Mouse (Mus musculus) heart, embryonic 14.5 days (tissue): Measurements from ENCODE around the gene Trafd1. TPM values are rescaled to one million over a fixed set of nuclear protein-coding genes. Genes with fewer than 3 reads are reported as not detected.

ENCODE experiments used
- ATAC-seq: fragments of 200-750 bp; cut with Nextera tagmentation; 2 replicates; pipeline ENCODE4 v1.8.0; 2017; ENCODE audit warnings: low read depth, moderate TSS enrichment; ENCODE audit not compliant: insufficient number of reproducible peaks, insufficient read depth, low FRiP score
- H3K27ac ChIP-seq, 2 experiments: fragments of 200-500 bp in 1 of 2; fragments of 300-500 bp in 1 of 2; sonication (generic) in 1 of 2; replicated peaks in 1 of 2; 2 replicates each; pipeline ENCODE4 v1.5.1; 2012 to 2014; ENCODE audit warnings: low read depth in 2 of 2, low read length in 2 of 2, control low read depth in 1 of 2, mild to moderate bottlenecking in 1 of 2, mixed read lengths in 1 of 2; ENCODE audit not compliant: control insufficient read depth in 1 of 2, insufficient read depth in 1 of 2
- H3K27me3 ChIP-seq: fragments of 300-500 bp; sonication (generic); 2 replicates; pipeline ENCODE4 v1.6.1; 2014; ENCODE audit warnings: mild to moderate bottlenecking, low read length, control low read depth; ENCODE audit not compliant: control insufficient read depth, insufficient read depth
- H3K36me3 ChIP-seq: fragments of 300-500 bp; sonication (generic); 2 replicates; pipeline ENCODE4 v1.6.1; 2014; ENCODE audit warnings: mild to moderate bottlenecking, control low read depth, low read length, mixed read lengths; ENCODE audit not compliant: control insufficient read depth, insufficient read depth
- H3K4me1 ChIP-seq, 2 experiments: fragments of 200-500 bp in 1 of 2; fragments of 300-500 bp in 1 of 2; sonication (generic) in 1 of 2; 2 replicates each; pipeline ENCODE4 v1.6.1; 2012 to 2014; ENCODE audit warnings: low read length in 2 of 2, control low read depth in 1 of 2, mixed read lengths in 1 of 2; ENCODE audit not compliant: control insufficient read depth in 2 of 2, insufficient read depth in 2 of 2
- H3K4me2 ChIP-seq: fragments of 300-500 bp; sonication (generic); 2 replicates; pipeline ENCODE4 v1.6.1; 2014; ENCODE audit warnings: mild to moderate bottlenecking, low read length
- H3K4me3 ChIP-seq, 2 experiments: fragments of 200-500 bp in 1 of 2; fragments of 300-500 bp in 1 of 2; sonication (generic) in 1 of 2; 2 replicates each; pipeline ENCODE4 v1.5.1; 2012 to 2014; ENCODE audit warnings: low read length in 2 of 2, mild to moderate bottlenecking in 2 of 2, control low read depth in 1 of 2, low read depth in 1 of 2, moderate library complexity in 1 of 2; ENCODE audit not compliant: control insufficient read depth in 1 of 2, insufficient read depth in 1 of 2
- H3K9ac ChIP-seq: fragments of 300-500 bp; sonication (generic); 2 replicates; pipeline ENCODE4 v1.6.1; 2014; ENCODE audit warnings: mild to moderate bottlenecking, low read length
- H3K9me3 ChIP-seq: fragments of 300-500 bp; sonication (generic); 2 replicates; pipeline ENCODE4 v1.6.1; 2016; ENCODE audit warnings: low read length, control low read depth; ENCODE audit not compliant: control insufficient read depth
- WGBS: fragments of 180-500 bp; shearing (Covaris S2); extraction: QIAGEN DNeasy Blood & Tissue Kit; methylation state at CpG from one replicate; pipeline ENCODE4 v1.1.7; 2014; 5-methylcytosine and 5-hydroxymethylcytosine counted together
- polyA plus RNA-seq: library from polyadenylated mRNA; unstranded; fragments of >200 nt; fragmentation: Nextera tagmentation; extraction: Ambion mirVana; gene quantifications from 2 replicates; pipeline ENCODE4 v1.2.1, GENCODE M21; 2014

Trafd1 gene
- polyA plus RNA-seq, 1 experiment from 2014 or later: 71.3 TPM

DNA sequence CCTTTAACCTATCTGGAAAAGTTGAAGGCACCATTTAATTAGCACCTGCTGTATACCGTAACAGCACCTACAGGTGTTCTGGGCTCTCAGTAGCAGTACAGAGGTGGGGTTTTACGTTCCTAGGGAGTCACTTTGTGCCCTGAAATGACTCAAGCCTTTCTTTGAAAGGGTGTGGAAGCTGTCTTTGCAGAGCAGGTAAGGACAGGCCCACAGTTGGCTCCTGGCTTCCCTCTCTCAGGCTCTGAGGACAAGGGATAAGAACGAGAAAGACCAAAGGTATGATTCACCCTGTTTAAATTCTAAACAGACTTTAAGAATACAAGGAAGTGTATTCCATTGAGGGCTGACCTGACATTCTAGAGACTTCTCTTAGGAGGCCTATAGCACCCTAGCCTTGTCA is 8.0 kb upstream of the Trafd1 start:
- WGBS: 72% methylated on average over 3 of the region's 3 CpGs
- Histone ChIP-seq H3K4me2 (no peak overlapping the region), H3K4me1 (no peaks in the 10 kb centered on the region), H3K27ac (no peak overlapping the region), H3K27me3 (no peaks in the 10 kb centered on the region), H3K36me3 (no peaks in the 10 kb centered on the region), H3K9me3 (no peaks in the 10 kb centered on the region), H3K9ac (no peak overlapping the region), H3K4me3 (no peak overlapping the region)
- no peak for ATAC-seq

GRCm38 (mm10) chr5:121392667-121393380 is 7.4 kb upstream of the Trafd1 start:
- no peak overlapping the region for H3K27ac ChIP-seq
- no peaks in the 10 kb centered on the region for H3K36me3 ChIP-seq
- no peak overlapping the region for H3K4me3 ChIP-seq
- H3K9me3 ChIP-seq: no peaks in the 10 kb centered on the region
- ATAC-seq: no peak
- H3K4me2 ChIP-seq: no peak overlapping the region
- H3K9ac ChIP-seq: no peak overlapping the region
- 55% methylated on average over 16 of the region's 16 CpGs for WGBS
- H3K4me1 ChIP-seq: no peaks in the 10 kb centered on the region
- H3K27me3 ChIP-seq: no peaks in the 10 kb centered on the region

DNA sequence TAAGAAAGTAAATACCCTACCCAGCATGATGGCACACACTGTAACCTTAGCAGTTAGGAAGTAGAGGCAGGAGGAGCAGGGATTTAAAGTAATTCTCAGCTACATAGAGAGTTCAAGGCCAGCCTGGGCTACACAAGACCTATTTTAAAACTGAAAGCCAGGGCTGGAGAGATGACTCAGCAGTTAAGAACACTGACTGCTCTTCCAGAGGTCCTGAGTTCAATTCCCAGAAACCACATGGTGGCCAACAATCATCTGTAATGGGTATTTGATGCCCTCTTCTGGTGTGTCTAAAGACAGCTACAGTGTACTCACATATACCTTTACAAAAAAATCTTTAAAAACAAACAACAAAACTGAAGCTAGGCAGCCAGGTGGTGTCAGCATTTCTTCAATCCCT is 4.3 kb upstream of the Trafd1 start:
- peaks cover 0 to 13% of the 10 kb centered on the region in 2 experiments; a peak in 3 of 4 replicates for H3K4me1 ChIP-seq
- no peaks in the 10 kb centered on the region for H3K9me3 ChIP-seq
- no peak overlapping the region for H3K9ac ChIP-seq
- H3K27ac ChIP-seq: no peak overlapping the region
- H3K27me3 ChIP-seq: no peaks in the 10 kb centered on the region
- no peaks in the 10 kb centered on the region for H3K36me3 ChIP-seq
- ATAC-seq: no peak
- H3K4me2 ChIP-seq: no peak overlapping the region
- H3K4me3 ChIP-seq: no peak overlapping the region

DNA sequence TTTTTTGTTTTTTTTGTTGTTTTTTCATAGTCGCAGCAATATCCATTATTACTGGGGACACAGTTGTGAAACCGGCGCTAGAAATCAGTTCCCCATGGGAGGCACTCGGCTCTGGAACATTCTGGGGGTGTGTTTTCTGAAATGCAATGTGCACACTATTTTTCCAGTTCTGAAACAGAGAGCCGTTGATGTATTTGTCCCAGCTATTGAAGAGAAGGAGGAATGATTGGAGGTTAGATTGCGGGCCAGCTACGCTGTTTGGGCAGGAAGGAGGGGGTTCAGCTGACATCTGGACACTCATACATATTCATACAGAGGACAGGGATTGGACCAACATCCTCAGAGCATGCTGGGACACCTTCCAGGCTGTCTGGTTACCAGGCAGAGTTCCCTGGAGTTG is 3.7 kb upstream of the Trafd1 start:
- peaks cover 0 to 18% of the 10 kb centered on the region in 2 experiments; a peak in 3 of 4 replicates for H3K4me1 ChIP-seq
- no peak overlapping the region for H3K9ac ChIP-seq
- no peaks in the 10 kb centered on the region for H3K36me3 ChIP-seq
- no peak for ATAC-seq
- no peak overlapping the region for H3K27ac ChIP-seq
- no peaks in the 10 kb centered on the region for H3K27me3 ChIP-seq
- H3K4me2 ChIP-seq: no peak overlapping the region
- H3K4me3 ChIP-seq: no peak overlapping the region
- no peaks in the 10 kb centered on the region for H3K9me3 ChIP-seq
- 68% methylated on average over 7 of the region's 7 CpGs for WGBS

DNA sequence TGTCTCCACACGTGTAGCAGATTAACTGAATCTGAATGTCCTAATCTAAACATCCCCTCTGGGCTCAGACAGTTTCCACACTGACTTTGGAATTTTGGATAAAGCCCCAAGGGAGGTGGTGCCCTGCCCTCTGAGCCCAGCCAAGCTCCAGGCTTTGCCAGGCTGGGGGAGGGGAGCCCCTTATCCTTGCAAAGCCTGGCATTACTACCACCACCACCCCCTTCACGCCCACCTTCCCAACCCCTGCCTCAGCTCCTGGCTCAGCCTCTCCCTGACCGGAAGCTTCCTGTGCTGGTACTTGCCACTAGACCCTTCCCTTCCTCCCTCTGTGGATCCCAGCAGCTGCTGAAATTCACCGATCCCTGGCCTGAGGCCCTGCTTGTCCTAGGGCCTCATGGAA is 1.7 kb upstream of the Trafd1 start:
- 47% methylated on average over 4 of the region's 4 CpGs for whole genome bisulfite sequencing
- no peak overlapping the region for H3K4me2 ChIP-seq
- H3K9me3 ChIP-seq: no peaks in the 10 kb centered on the region
- ATAC-seq: no peak
- no peak overlapping the region for H3K4me3 ChIP-seq
- H3K27ac ChIP-seq: no peak overlapping the region
- peaks cover 0 to 27% of the 10 kb centered on the region in 2 experiments; a peak in 3 of 4 replicates for H3K4me1 ChIP-seq
- H3K36me3 ChIP-seq: peaks cover 17% of the 10 kb centered on the region
- H3K27me3 ChIP-seq: no peaks in the 10 kb centered on the region
- H3K9ac ChIP-seq: no peak overlapping the region

DNA sequence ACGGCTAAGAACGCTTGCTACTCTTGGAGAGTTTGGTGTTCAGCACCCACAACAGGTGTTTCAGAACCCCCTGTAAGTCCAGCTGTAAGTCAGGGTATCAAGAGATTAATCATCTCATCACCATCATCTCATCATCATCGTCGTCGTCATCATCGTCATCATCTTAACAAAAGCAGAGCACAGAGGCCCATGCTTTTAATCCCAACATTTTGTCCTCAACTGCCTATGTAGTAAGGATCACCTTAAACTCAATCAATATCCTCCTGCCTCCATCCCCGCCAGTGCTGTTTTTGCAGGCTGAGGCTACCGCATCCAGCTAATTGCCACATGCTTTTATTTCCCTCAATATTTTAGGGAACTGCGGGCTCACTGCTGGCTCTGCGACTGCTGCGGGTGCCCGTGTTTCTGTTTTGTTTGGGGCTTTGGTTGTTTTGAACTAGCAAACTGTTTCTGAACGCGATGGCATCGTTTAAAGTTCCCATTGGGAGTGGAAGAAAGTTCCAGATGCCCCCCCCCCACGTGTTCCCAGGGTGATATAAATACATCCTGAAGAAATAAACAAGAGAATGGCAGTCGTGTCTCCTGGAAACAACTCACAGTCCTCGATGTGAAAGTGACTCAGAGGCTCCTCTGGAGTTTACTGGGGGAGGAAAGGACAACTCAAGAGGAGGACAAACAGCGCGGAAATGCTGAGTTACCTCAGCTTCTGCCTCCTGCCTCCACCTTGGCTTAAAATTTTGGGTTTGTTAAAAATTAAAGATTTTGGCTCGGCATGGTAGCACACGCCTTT is 883 bp upstream of the Trafd1 start:
- Histone ChIP-seq H3K27ac (peak overlapping the region in 1 of 2 experiments; percentile 16; a peak in 1 of 4 replicates), H3K9ac (peak overlapping the region; percentile 52), H3K36me3 (peaks cover 25% of the 10 kb centered on the region), H3K4me2 (peak overlapping the region; percentile 77), H3K4me3 (peak overlapping the region in 1 of 2 experiments; percentile 78; a peak in 2 of 4 replicates), H3K4me1 (peaks cover 0 to 27% of the 10 kb centered on the region in 2 experiments; a peak in 3 of 4 replicates), H3K9me3 (no peaks in the 10 kb centered on the region), H3K27me3 (no peaks in the 10 kb centered on the region)
- no peak for ATAC-seq
- WGBS: 33% methylated on average over 22 of the region's 22 CpGs

DNA sequence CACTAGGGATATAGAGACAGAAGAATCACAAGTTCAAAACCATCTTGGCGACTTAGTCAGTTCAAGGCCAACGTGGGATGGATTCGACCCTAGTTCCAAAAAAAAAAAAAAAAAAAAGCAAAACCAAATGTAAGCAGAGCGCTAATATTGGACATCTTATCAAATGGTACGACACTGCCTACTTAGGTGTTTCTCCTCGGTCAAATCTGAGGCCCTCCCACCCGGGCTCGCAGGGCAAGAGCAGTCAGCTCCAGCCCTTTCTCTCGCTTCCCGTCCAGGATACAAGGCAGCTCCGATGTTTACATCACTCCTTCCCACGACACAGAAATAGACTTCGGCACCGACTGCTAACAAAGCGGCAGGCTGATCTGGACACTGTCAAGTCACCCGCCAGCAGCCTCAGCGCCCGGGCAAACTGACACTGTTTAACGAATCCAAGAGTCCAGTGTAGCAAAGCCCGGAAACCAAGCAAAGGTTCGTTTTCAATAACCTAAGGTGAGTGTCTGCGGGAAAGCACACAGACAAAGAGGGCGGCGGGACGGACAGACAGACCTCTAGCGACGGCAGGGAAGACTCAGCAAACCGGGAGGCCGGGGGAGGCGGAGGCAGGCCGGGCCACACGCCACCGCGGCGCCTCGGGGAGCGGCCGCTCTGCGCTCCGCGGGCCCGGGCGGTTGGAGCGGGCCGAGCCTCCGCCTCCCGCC is 523 bp downstream of the Trafd1 start:
- Histone ChIP-seq H3K27ac (peak overlapping the region; percentile 95 to 98), H3K36me3 (peaks cover 39% of the 10 kb centered on the region), H3K4me2 (peak overlapping the region; percentile 77), H3K4me1 (peaks cover 0 to 27% of the 10 kb centered on the region in 2 experiments; a peak in 3 of 4 replicates), H3K9me3 (0 out of 2 replicates have a peak, but pooled peaks cover 3% of the 10 kb centered on the region), H3K4me3 (peak overlapping the region; percentile 78 to 91), H3K9ac (peak overlapping the region; percentile 83), H3K27me3 (no peaks in the 10 kb centered on the region)
- ATAC-seq: peak; percentile 84
- WGBS: under 1% methylated on average over 41 of the region's 47 CpGs
